Mouse (Mus musculus) heart, embryonic 10.5 days (tissue): ENCODE results near the gene Maip1. TPM values are rescaled to one million over a fixed set of nuclear protein-coding genes. Genes with fewer than 3 reads are reported as not detected.

ENCODE experiments used
- DNase-seq: peaks from one replicate; pipeline ENCODE4 v3.0.0-alpha.2; 2017; ENCODE audit warnings: low spot score
- H3K27ac ChIP-seq: fragments of 300-500 bp; sonication (generic); 2 replicates; pipeline ENCODE4 v1.5.1; 2016; ENCODE audit warnings: mild to moderate bottlenecking
- H3K27me3 ChIP-seq: fragments of 300-500 bp; sonication (generic); 2 replicates; pipeline ENCODE4 v1.6.1; 2016; ENCODE audit warnings: mild to moderate bottlenecking; ENCODE audit not compliant: poor library complexity, insufficient read depth, severe bottlenecking
- H3K36me3 ChIP-seq: fragments of 300-500 bp; sonication (generic); 2 replicates; pipeline ENCODE4 v1.6.1; 2016; ENCODE audit warnings: mild to moderate bottlenecking, moderate library complexity
- H3K4me1 ChIP-seq: fragments of 300-500 bp; sonication (generic); 2 replicates; pipeline ENCODE4 v1.6.1; 2016; ENCODE audit warnings: mild to moderate bottlenecking
- H3K4me3 ChIP-seq: fragments of 300-500 bp; sonication (generic); 2 replicates; pipeline ENCODE4 v1.5.1; 2016; ENCODE audit warnings: mild to moderate bottlenecking, moderate library complexity
- H3K9me3 ChIP-seq: fragments of 300-500 bp; sonication (generic); 2 replicates; pipeline ENCODE4 v1.6.1; 2016; ENCODE audit warnings: mild to moderate bottlenecking, moderate library complexity
- WGBS: fragments of 180-500 bp; shearing (Covaris S2); methylation state at CpG from one replicate; pipeline ENCODE4 v1.1.7; 2016; 5-methylcytosine and 5-hydroxymethylcytosine counted together
- polyA plus RNA-seq: library from polyadenylated mRNA; unstranded; fragments of >200 nt; fragmentation: Nextera tagmentation; extraction: Ambion mirVana; gene quantifications from 2 replicates; pipeline ENCODE4 v1.2.1, GENCODE M21; 2016

Gene Maip1
- polyA plus RNA-seq, result 18.1 and 18.4 TPM in 2 replicates

GRCm38 (mm10) chr1:57406187-57407151 lies at the start of gene Maip1, which contains the start of gene Tyw5:
Maip1 (plus strand) TSS chr1:57406328.
Tyw5 (minus strand) TSS chr1:57407101.
- peak within 1 kb of the TSS; percentile 97 for H3K27ac ChIP-seq
- H3K4me1 ChIP-seq, result peaks cover 22% of the 10 kb centered on the region
- no peaks in the 10 kb centered on the region for H3K9me3 ChIP-seq
- 0 out of 2 replicates have a peak, but pooled peaks cover 8% of the 10 kb centered on the region for H3K36me3 ChIP-seq
- under 1% methylated on average over 72 of the region's 72 CpGs for WGBS
- DNase-seq, result peak; percentile 93
- no peaks in the 10 kb centered on the region for H3K27me3 ChIP-seq
- peak within 1 kb of the TSS; percentile 87 for H3K4me3 ChIP-seq

- H3K27me3 ChIP-seq, result no peaks in the 10 kb centered on the region; the same call in 1 of the 2 replicates
- no peaks in the 10 kb centered on the region for H3K36me3 ChIP-seq
- H3K4me1 ChIP-seq, result no peaks in the 10 kb centered on the region
- WGBS, result 73% methylated on average over 5 of the region's 5 CpGs
- H3K9me3 ChIP-seq, result no peaks in the 10 kb centered on the region
- no peak for DNase-seq
- H3K27ac ChIP-seq, result no peak overlapping the region
- no peak overlapping the region for H3K4me3 ChIP-seq
Observed at GRCm38 (mm10) chr1:57358546-57358945, 47.6 kb upstream of the Maip1 start.

GRCm38 (mm10) chr1:57367446-57367845 lies 38.7 kb upstream of the Maip1 start:
- WGBS, result 88% methylated on average over 3 of the region's 3 CpGs

GRCm38 (mm10) chr1:57369111-57369510 lies 37.0 kb upstream of the Maip1 start:
- H3K27me3 ChIP-seq, result no peaks in the 10 kb centered on the region
- WGBS, result 81% methylated on average over 4 of the region's 4 CpGs
- H3K27ac ChIP-seq, result no peak overlapping the region
- no peak overlapping the region for H3K4me3 ChIP-seq
- no peaks in the 10 kb centered on the region for H3K36me3 ChIP-seq
- no peaks in the 10 kb centered on the region for H3K4me1 ChIP-seq
- no peaks in the 10 kb centered on the region for H3K9me3 ChIP-seq
- no peak for DNase-seq

More at GRCm38 (mm10) chr1:57367446-57367845, 38.7 kb upstream of the Maip1 start:
- Histone ChIP-seq H3K36me3 (no peaks in the 10 kb centered on the region), H3K4me1 (no peaks in the 10 kb centered on the region), H3K27ac (no peak overlapping the region), H3K27me3 (no peaks in the 10 kb centered on the region), H3K4me3 (no peak overlapping the region), H3K9me3 (no peaks in the 10 kb centered on the region)
- DNase-seq, result no peak

- no peaks in the 10 kb centered on the region for H3K36me3 ChIP-seq
- H3K4me1 ChIP-seq, result no peaks in the 10 kb centered on the region
- H3K27ac ChIP-seq, result no peak overlapping the region
- no peaks in the 10 kb centered on the region for H3K27me3 ChIP-seq
- no peak for DNase-seq
- 77% methylated on average over 4 of the region's 4 CpGs for WGBS
- H3K9me3 ChIP-seq, result no peaks in the 10 kb centered on the region
- no peak overlapping the region for H3K4me3 ChIP-seq
Observed at GRCm38 (mm10) chr1:57370451-57370850, 35.7 kb upstream of the Maip1 start.

GRCm38 (mm10) chr1:57375276-57375675 lies 30.9 kb upstream of the Maip1 start:
- 87% methylated on average over 2 of the region's 2 CpGs for WGBS
- no peaks in the 10 kb centered on the region for H3K9me3 ChIP-seq
- DNase-seq, result no peak
- peaks cover 2% of the 10 kb centered on the region; the same call in 1 of the 2 replicates for H3K36me3 ChIP-seq
- H3K4me3 ChIP-seq, result no peak overlapping the region
- peaks cover 4% of the 10 kb centered on the region; the same call in 1 of the 2 replicates for H3K27me3 ChIP-seq
- H3K4me1 ChIP-seq, result peaks cover 4% of the 10 kb centered on the region; the same call in 1 of the 2 replicates
- no peak overlapping the region for H3K27ac ChIP-seq

GRCm38 (mm10) chr1:57376806-57377205 lies 29.3 kb upstream of the Maip1 start:
- H3K4me3 ChIP-seq, result peak overlapping the region; percentile 82
- H3K4me1 ChIP-seq, result peaks cover 4% of the 10 kb centered on the region; the same call in 1 of the 2 replicates
- no peaks in the 10 kb centered on the region for H3K9me3 ChIP-seq
- peaks cover 4% of the 10 kb centered on the region; the same call in 1 of the 2 replicates for H3K27me3 ChIP-seq
- peak overlapping the region; percentile 94 for H3K27ac ChIP-seq
- WGBS, result 64% methylated on average over 6 of the region's 6 CpGs
- no peak for DNase-seq
- peaks cover 2% of the 10 kb centered on the region; the same call in 1 of the 2 replicates for H3K36me3 ChIP-seq

GRCm38 (mm10) chr1:57377376-57378341 lies 28.5 kb upstream of the Maip1 start, which contains the start of gene 1700066M21Rik:
1700066M21Rik (plus strand) TSS chr1:57377620.
- Histone ChIP-seq H3K36me3 (peaks cover 2% of the 10 kb centered on the region; the same call in 1 of the 2 replicates), H3K27me3 (peaks cover 4% of the 10 kb centered on the region; the same call in 1 of the 2 replicates), H3K4me3 (peak within 1 kb of the TSS; percentile 82), H3K4me1 (peaks cover 4% of the 10 kb centered on the region; the same call in 1 of the 2 replicates), H3K9me3 (no peaks in the 10 kb centered on the region), H3K27ac (peak within 1 kb of the TSS; percentile 94)
- under 1% methylated on average over 81 of the region's 81 CpGs for WGBS
- peak; percentile 97 for DNase-seq

- Histone ChIP-seq H3K4me1 (no peaks in the 10 kb centered on the region), H3K27ac (no peak overlapping the region), H3K36me3 (peaks cover 18% of the 10 kb centered on the region), H3K4me3 (no peak overlapping the region), H3K27me3 (no peaks in the 10 kb centered on the region), H3K9me3 (no peaks in the 10 kb centered on the region)
- no peak for DNase-seq
Observed at GRCm38 (mm10) chr1:57386519-57386918, 19.6 kb upstream of the Maip1 start.

- WGBS, result 85% methylated on average over 2 of the region's 2 CpGs
- H3K36me3 ChIP-seq, result peaks cover 25% of the 10 kb centered on the region
- DNase-seq, result no peak
Observed at GRCm38 (mm10) chr1:57387876-57388275, 18.3 kb upstream of the Maip1 start.

GRCm38 (mm10) chr1:57388402-57389155 lies 17.5 kb upstream of the Maip1 start:
- Histone ChIP-seq H3K4me3 (no peak overlapping the region), H3K9me3 (no peaks in the 10 kb centered on the region), H3K4me1 (no peaks in the 10 kb centered on the region), H3K27me3 (no peaks in the 10 kb centered on the region), H3K27ac (no peak overlapping the region), H3K36me3 (peaks cover 32% of the 10 kb centered on the region)
- WGBS, result 89% methylated on average over 8 of the region's 8 CpGs
- no peak for DNase-seq

More at GRCm38 (mm10) chr1:57387876-57388275, 18.3 kb upstream of the Maip1 start:
- H3K4me1 ChIP-seq, result no peaks in the 10 kb centered on the region
- no peaks in the 10 kb centered on the region for H3K9me3 ChIP-seq
- no peaks in the 10 kb centered on the region for H3K27me3 ChIP-seq
- H3K4me3 ChIP-seq, result no peak overlapping the region
- H3K27ac ChIP-seq, result no peak overlapping the region
